Mouse (Mus musculus): ENCODE results near the gene Gmeb1. TPM values are rescaled to one million over a fixed set of nuclear protein-coding genes. Genes with fewer than 3 reads are reported as not detected.

Gene Gmeb1
- total and polyA plus RNA-seq, 3 experiments: 9.9 to 29.6 TPM; not detected in 1

- Histone ChIP-seq H3K36me3 (ENCODE audit: control insufficient read depth in 1 of 2, insufficient read depth in 2 of 2, low read length in 2 of 2) (peaks cover 0 to 20% of the 10 kb centered on the region in 2 experiments; a peak in 2 of 4 replicates), H3K27me3 (ENCODE audit: control insufficient read depth in 1 of 2, insufficient read depth in 2 of 2, low read length in 2 of 2) (no peaks in the 10 kb centered on the region), H3K9me3 (replicated peaks; ENCODE audit: insufficient read depth, low read length) (no peaks in the 10 kb centered on the region), H3K4me3 (ENCODE audit: control insufficient read depth in 1 of 2, insufficient read depth in 1 of 2, low read depth in 2 of 2, low read length in 2 of 2) (no peak overlapping the region), H3K79me2 (ENCODE audit: control insufficient read depth, insufficient read depth, low read length, poor library complexity) (peaks cover 37% of the 10 kb centered on the region), H3K4me1 (ENCODE audit: control insufficient read depth in 1 of 2, insufficient read depth in 2 of 2, low read length in 2 of 2) (peaks cover 11 to 22% of the 10 kb centered on the region in 2 experiments), H3K9ac (ENCODE audit: control insufficient read depth, low read depth, low read length, poor library complexity, severe bottlenecking) (no peak overlapping the region), H3K27ac (ENCODE audit: control insufficient read depth, low read depth, low read length) (no peak overlapping the region)
- TF ChIP-seq ZKSCAN1 (IDR thresholded peaks at IDR 0.05; ENCODE audit: low read depth, low read length) (no peak), CHD1 (IDR thresholded peaks at IDR 0.05; ENCODE audit: low read depth, low read length) (no peak), RAD21 (IDR thresholded peaks at IDR 0.05; ENCODE audit: low read depth, low read length) (no peak), TCF12 (IDR thresholded peaks at IDR 0.05; ENCODE audit: low read depth, low read length) (no peak), GABPA (IDR thresholded peaks at IDR 0.05; ENCODE audit: low read depth, low read length) (no peak), ZC3H11A (IDR thresholded peaks at IDR 0.05; ENCODE audit: low read depth, low read length) (no peak), POLR2AphosphoS5 (IDR thresholded peaks at IDR 0.05; ENCODE audit: borderline replicate concordance, low read depth, low read length) (no peak), JUND (IDR thresholded peaks at IDR 0.05; ENCODE audit: low read depth, low read length) (no peak), POLR2A (IDR thresholded peaks at IDR 0.05; ENCODE audit: control insufficient read depth in 1 of 2, insufficient read depth in 1 of 2, low read depth in 1 of 2, low read length in 2 of 2, poor library complexity in 1 of 2) (no peak)
- DNase-seq (ENCODE audit: low read depth, low spot score): no peak
Measured at GRCm38 (mm10) chr4:132256384-132256783, 5.0 kb downstream of the Gmeb1 start.

GRCm38 (mm10) chr4:132254986-132255385, 6.4 kb downstream of the Gmeb1 start:
- H3K79me2 ChIP-seq (ENCODE audit: control insufficient read depth, insufficient read depth, low read length, poor library complexity): peaks cover 27% of the 10 kb centered on the region
- no peak overlapping the region for H3K9ac ChIP-seq (ENCODE audit: control insufficient read depth, low read depth, low read length, poor library complexity, severe bottlenecking)
- no peaks in the 10 kb centered on the region for H3K9me3 ChIP-seq (replicated peaks; ENCODE audit: insufficient read depth, low read length)
- TF ChIP-seq ZKSCAN1 (IDR thresholded peaks at IDR 0.05; ENCODE audit: low read depth, low read length) (no peak), USF2 (IDR thresholded peaks at IDR 0.05; ENCODE audit: borderline replicate concordance in 1 of 2, insufficient read depth in 1 of 2, low read depth in 1 of 2, low read length in 2 of 2) (no peak), CTCF (IDR thresholded peaks at IDR 0.05 in 2 of 3, conservative IDR thresholded peaks at IDR 0.05 in 1 of 3; ENCODE audit: control insufficient read depth in 1 of 3, insufficient read depth in 1 of 3, low read depth in 2 of 3, low read length in 3 of 3, poor library complexity in 1 of 3, severe bottlenecking in 1 of 3) (peak in 2 of 3 experiments; percentile 34 to 35; a peak in 4 of 6 replicates), RAD21 (IDR thresholded peaks at IDR 0.05; ENCODE audit: low read depth, low read length) (peak; percentile 13; the same call in 1 of the 2 replicates), POLR2AphosphoS2 (IDR thresholded peaks at IDR 0.05; ENCODE audit: low read length) (no peak), KAT2A (conservative IDR thresholded peaks at IDR 0.05; ENCODE audit: low read depth, low read length) (no peak), MYC (IDR thresholded peaks at IDR 0.05; ENCODE audit: low read depth, low read length) (peak; percentile 38; the same call in 1 of the 2 replicates), JUND (IDR thresholded peaks at IDR 0.05; ENCODE audit: low read depth, low read length) (no peak), GATA1 (IDR thresholded peaks at IDR 0.05; ENCODE audit: low read depth, low read length) (no peak), GABPA (IDR thresholded peaks at IDR 0.05; ENCODE audit: low read depth, low read length) (no peak), CHD1 (IDR thresholded peaks at IDR 0.05; ENCODE audit: low read depth, low read length) (no peak), TCF12 (IDR thresholded peaks at IDR 0.05; ENCODE audit: low read depth, low read length) (no peak), BHLHE40 (IDR thresholded peaks at IDR 0.05; ENCODE audit: borderline replicate concordance, low read depth, low read length) (no peak), ZNF384 (IDR thresholded peaks at IDR 0.05; ENCODE audit: low read depth, low read length) (peak; percentile 26)
- DNase-seq (ENCODE audit: low read depth, low spot score): peak; percentile 50
- no peak overlapping the region for H3K27ac ChIP-seq (ENCODE audit: control insufficient read depth, low read depth, low read length)
- no peak overlapping the region for H3K4me3 ChIP-seq (ENCODE audit: control insufficient read depth in 1 of 2, insufficient read depth in 1 of 2, low read depth in 2 of 2, low read length in 2 of 2)
- H3K27me3 ChIP-seq (ENCODE audit: control insufficient read depth in 1 of 2, insufficient read depth in 2 of 2, low read length in 2 of 2): no peaks in the 10 kb centered on the region
- peaks cover 8 to 22% of the 10 kb centered on the region in 2 experiments for H3K4me1 ChIP-seq (ENCODE audit: control insufficient read depth in 1 of 2, insufficient read depth in 2 of 2, low read length in 2 of 2)
- H3K36me3 ChIP-seq (ENCODE audit: control insufficient read depth in 1 of 2, insufficient read depth in 2 of 2, low read length in 2 of 2): peaks cover 0 to 17% of the 10 kb centered on the region in 2 experiments; a peak in 2 of 4 replicates

Data from MEL (cell line).